Mouse (Mus musculus): Measurements from ENCODE around the gene Dctn1. TPM values are rescaled to one million over a fixed set of nuclear protein-coding genes. Genes with fewer than 3 reads are reported as not detected.

Dctn1 gene
- polyA plus RNA-seq, 1 experiment from 2014 or later = 156 TPM

GRCm38 (mm10) chr6:83124851-83125312 is 40.8 kb upstream of the Dctn1 start:
- 0% methylated on average over 30 of the region's 30 CpGs for WGBS
- H3K4me2 ChIP-seq (replicated peaks) = peak overlapping the region; percentile 85
- peak overlapping the region; percentile 44; the same call in 1 of the 2 replicates for H3K27ac ChIP-seq (replicated peaks)
- no peaks in the 10 kb centered on the region for H3K36me3 ChIP-seq
- no peak for ATAC-seq (ENCODE audit: low FRiP score, low read depth)
- peak overlapping the region; percentile 64 for H3K4me3 ChIP-seq
- no peaks in the 10 kb centered on the region for H3K9me3 ChIP-seq
- H3K9ac ChIP-seq (replicated peaks) = peak overlapping the region; percentile 57
- H3K4me1 ChIP-seq = peaks cover 39% of the 10 kb centered on the region
- H3K27me3 ChIP-seq = no peaks in the 10 kb centered on the region

GRCm38 (mm10) chr6:83125331-83125730 is 40.4 kb upstream of the Dctn1 start, which contains the start of gene Ino80b:
TSS of gene Ino80b (minus strand) at chr6:83125431.
- 33% methylated on average over 5 of the region's 5 CpGs for WGBS
- ATAC-seq (ENCODE audit: low FRiP score, low read depth) = no peak

GRCm38 (mm10) chr6:83127419-83127818 is 38.3 kb upstream of the Dctn1 start:
- H3K9ac ChIP-seq (replicated peaks) = no peak overlapping the region
- WGBS = 96% methylated on average over 5 of the region's 5 CpGs
- no peak for ATAC-seq (ENCODE audit: low FRiP score, low read depth)

More at GRCm38 (mm10) chr6:83125331-83125730, 40.4 kb upstream of the Dctn1 start, which contains the start of gene Ino80b:
- H3K27ac ChIP-seq (replicated peaks) = peak within 1 kb of the TSS; percentile 44; the same call in 1 of the 2 replicates
- no peaks in the 10 kb centered on the region for H3K36me3 ChIP-seq
- peaks cover 35% of the 10 kb centered on the region for H3K4me1 ChIP-seq
- H3K9ac ChIP-seq (replicated peaks) = peak within 1 kb of the TSS; percentile 57
- H3K4me3 ChIP-seq = peak within 1 kb of the TSS; percentile 64
- H3K9me3 ChIP-seq = no peaks in the 10 kb centered on the region
- H3K4me2 ChIP-seq (replicated peaks) = peak within 1 kb of the TSS; percentile 85
- H3K27me3 ChIP-seq = no peaks in the 10 kb centered on the region

GRCm38 (mm10) chr6:83131469-83132034 is 34.2 kb upstream of the Dctn1 start:
- no peaks in the 10 kb centered on the region for H3K36me3 ChIP-seq
- H3K27ac ChIP-seq (replicated peaks) = no peak overlapping the region
- 89% methylated on average over 6 of the region's 6 CpGs for WGBS
- H3K27me3 ChIP-seq = peaks cover 29% of the 10 kb centered on the region
- H3K9me3 ChIP-seq = no peaks in the 10 kb centered on the region
- H3K9ac ChIP-seq (replicated peaks) = no peak overlapping the region
- H3K4me3 ChIP-seq = no peak overlapping the region
- peaks cover 13% of the 10 kb centered on the region for H3K4me1 ChIP-seq
- no peak for ATAC-seq (ENCODE audit: low FRiP score, low read depth)
- H3K4me2 ChIP-seq (replicated peaks) = no peak overlapping the region

More at GRCm38 (mm10) chr6:83127419-83127818, 38.3 kb upstream of the Dctn1 start:
- no peak overlapping the region for H3K4me3 ChIP-seq
- no peaks in the 10 kb centered on the region for H3K9me3 ChIP-seq
- no peak overlapping the region for H3K27ac ChIP-seq (replicated peaks)
- no peaks in the 10 kb centered on the region for H3K36me3 ChIP-seq
- H3K4me2 ChIP-seq (replicated peaks) = no peak overlapping the region
- 0 out of 2 replicates have a peak, but pooled peaks cover 5% of the 10 kb centered on the region for H3K27me3 ChIP-seq
- H3K4me1 ChIP-seq = peaks cover 26% of the 10 kb centered on the region

- no peaks in the 10 kb centered on the region for H3K9me3 ChIP-seq
- H3K27me3 ChIP-seq = peaks cover 30% of the 10 kb centered on the region
- peaks cover 21% of the 10 kb centered on the region for H3K4me1 ChIP-seq
These were observed 33.4 kb upstream of the Dctn1 start for GRCm38 (mm10) chr6:83132176-83132919.

GRCm38 (mm10) chr6:83134226-83134625 is 31.5 kb upstream of the Dctn1 start:
- Histone ChIP-seq H3K9ac (replicated peaks) (no peak overlapping the region), H3K4me1 (peaks cover 37% of the 10 kb centered on the region), H3K4me3 (no peak overlapping the region), H3K27ac (replicated peaks) (no peak overlapping the region), H3K36me3 (no peaks in the 10 kb centered on the region), H3K4me2 (replicated peaks) (no peak overlapping the region), H3K9me3 (no peaks in the 10 kb centered on the region), H3K27me3 (peaks cover 30% of the 10 kb centered on the region)
- WGBS = 79% methylated on average over 3 of the region's 3 CpGs
- no peak for ATAC-seq (ENCODE audit: low FRiP score, low read depth)

More at GRCm38 (mm10) chr6:83132176-83132919, 33.4 kb upstream of the Dctn1 start:
- no peak overlapping the region for H3K4me2 ChIP-seq (replicated peaks)
- H3K36me3 ChIP-seq = no peaks in the 10 kb centered on the region
- ATAC-seq (ENCODE audit: low FRiP score, low read depth) = no peak
- no peak overlapping the region for H3K27ac ChIP-seq (replicated peaks)
- WGBS = 80% methylated on average over 9 of the region's 9 CpGs
- H3K9ac ChIP-seq (replicated peaks) = no peak overlapping the region
- no peak overlapping the region for H3K4me3 ChIP-seq

- peak within 1 kb of the TSS; percentile 85 for H3K9ac ChIP-seq (replicated peaks)
- H3K27ac ChIP-seq (replicated peaks) = peak within 1 kb of the TSS; percentile 97
- WGBS = 60% methylated on average over 7 of the region's 7 CpGs
- H3K9me3 ChIP-seq = no peaks in the 10 kb centered on the region
- peaks cover 40% of the 10 kb centered on the region for H3K4me1 ChIP-seq
- H3K4me3 ChIP-seq = peak within 1 kb of the TSS; percentile 55
- no peak for ATAC-seq (ENCODE audit: low FRiP score, low read depth)
- H3K36me3 ChIP-seq = no peaks in the 10 kb centered on the region
- peak within 1 kb of the TSS; percentile 78 for H3K4me2 ChIP-seq (replicated peaks)
- H3K27me3 ChIP-seq = peaks cover 30% of the 10 kb centered on the region
These were observed 30.7 kb upstream of the Dctn1 start, which contains the start of gene Rtkn for GRCm38 (mm10) chr6:83134951-83135513. TSS of gene Rtkn (plus strand) at chr6:83135463.

GRCm38 (mm10) chr6:83135571-83136161 is 30.1 kb upstream of the Dctn1 start:
- Histone ChIP-seq H3K9ac (replicated peaks) (peak overlapping the region; percentile 85; the same call in 1 of the 2 replicates), H3K9me3 (no peaks in the 10 kb centered on the region), H3K4me3 (peak overlapping the region; percentile 55), H3K4me1 (peaks cover 40% of the 10 kb centered on the region), H3K36me3 (no peaks in the 10 kb centered on the region), H3K27me3 (peaks cover 31% of the 10 kb centered on the region), H3K27ac (replicated peaks) (no peak overlapping the region), H3K4me2 (replicated peaks) (peak overlapping the region; percentile 78)
- 4% methylated on average over 34 of the region's 37 CpGs for WGBS
- no peak for ATAC-seq (ENCODE audit: low FRiP score, low read depth)

- Histone ChIP-seq H3K27me3 (peaks cover 36% of the 10 kb centered on the region), H3K36me3 (no peaks in the 10 kb centered on the region), H3K9ac (replicated peaks) (peak overlapping the region; percentile 85), H3K27ac (replicated peaks) (peak overlapping the region; percentile 97), H3K4me2 (replicated peaks) (peak overlapping the region; percentile 78), H3K9me3 (no peaks in the 10 kb centered on the region), H3K4me3 (peak overlapping the region; percentile 55), H3K4me1 (peaks cover 40% of the 10 kb centered on the region)
- peak; percentile 4; the same call in 1 of the 2 replicates for ATAC-seq (ENCODE audit: low FRiP score, low read depth)
- 15% methylated on average over 5 of the region's 5 CpGs for WGBS
These were observed 29.3 kb upstream of the Dctn1 start for GRCm38 (mm10) chr6:83136291-83136880.

GRCm38 (mm10) chr6:83136881-83137575 is 28.7 kb upstream of the Dctn1 start:
- peaks cover 40% of the 10 kb centered on the region for H3K27me3 ChIP-seq
- peak overlapping the region; percentile 85 for H3K9ac ChIP-seq (replicated peaks)
- H3K9me3 ChIP-seq = no peaks in the 10 kb centered on the region
- ATAC-seq (ENCODE audit: low FRiP score, low read depth) = peak; percentile 81
- H3K4me1 ChIP-seq = peaks cover 46% of the 10 kb centered on the region
- peak overlapping the region; percentile 55 for H3K4me3 ChIP-seq
- peak overlapping the region; percentile 97 for H3K27ac ChIP-seq (replicated peaks)
- H3K36me3 ChIP-seq = no peaks in the 10 kb centered on the region
- peak overlapping the region; percentile 78 for H3K4me2 ChIP-seq (replicated peaks)
- under 1% methylated on average over 26 of the region's 26 CpGs for WGBS

- Histone ChIP-seq H3K4me2 (replicated peaks) (peak overlapping the region; percentile 78), H3K4me1 (peaks cover 51% of the 10 kb centered on the region), H3K36me3 (no peaks in the 10 kb centered on the region), H3K9me3 (no peaks in the 10 kb centered on the region), H3K9ac (replicated peaks) (peak overlapping the region; percentile 85), H3K27ac (replicated peaks) (peak overlapping the region; percentile 97), H3K27me3 (peaks cover 45% of the 10 kb centered on the region), H3K4me3 (peak overlapping the region; percentile 55)
- ATAC-seq (ENCODE audit: low FRiP score, low read depth) = peak; percentile 71
- WGBS = 0% methylated on average over 12 of the region's 12 CpGs
These were observed 28.2 kb upstream of the Dctn1 start for GRCm38 (mm10) chr6:83137576-83137950.
